Mouse (Mus musculus) layer of hippocampus, adult 8-10 months (tissue): ENCODE results near the gene Sdc1. TPM values are rescaled to one million over a fixed set of nuclear protein-coding genes. Genes with fewer than 3 reads are reported as not detected.
A peak's percentile ranks its signal among the peaks of the same experiment; 100 is the strongest.

ENCODE experiments used
- DNase-seq, 2 experiments: peaks; one replicate each; pipeline ENCODE4 v3.0.0; 2022; ENCODE audit warnings: low spot score in 2 of 2
- total RNA-seq, 4 experiments: library from RNA; stranded (reverse); gene quantifications; 2 replicates each; pipeline ENCODE4 v1.2.4; 2022

The Sdc1 gene
- 1 to 10 TPM in 2 of 4 experiments, under 1 TPM in 2; 0.80 to 2.4 (median 1.1) TPM for total RNA-seq

DNA sequence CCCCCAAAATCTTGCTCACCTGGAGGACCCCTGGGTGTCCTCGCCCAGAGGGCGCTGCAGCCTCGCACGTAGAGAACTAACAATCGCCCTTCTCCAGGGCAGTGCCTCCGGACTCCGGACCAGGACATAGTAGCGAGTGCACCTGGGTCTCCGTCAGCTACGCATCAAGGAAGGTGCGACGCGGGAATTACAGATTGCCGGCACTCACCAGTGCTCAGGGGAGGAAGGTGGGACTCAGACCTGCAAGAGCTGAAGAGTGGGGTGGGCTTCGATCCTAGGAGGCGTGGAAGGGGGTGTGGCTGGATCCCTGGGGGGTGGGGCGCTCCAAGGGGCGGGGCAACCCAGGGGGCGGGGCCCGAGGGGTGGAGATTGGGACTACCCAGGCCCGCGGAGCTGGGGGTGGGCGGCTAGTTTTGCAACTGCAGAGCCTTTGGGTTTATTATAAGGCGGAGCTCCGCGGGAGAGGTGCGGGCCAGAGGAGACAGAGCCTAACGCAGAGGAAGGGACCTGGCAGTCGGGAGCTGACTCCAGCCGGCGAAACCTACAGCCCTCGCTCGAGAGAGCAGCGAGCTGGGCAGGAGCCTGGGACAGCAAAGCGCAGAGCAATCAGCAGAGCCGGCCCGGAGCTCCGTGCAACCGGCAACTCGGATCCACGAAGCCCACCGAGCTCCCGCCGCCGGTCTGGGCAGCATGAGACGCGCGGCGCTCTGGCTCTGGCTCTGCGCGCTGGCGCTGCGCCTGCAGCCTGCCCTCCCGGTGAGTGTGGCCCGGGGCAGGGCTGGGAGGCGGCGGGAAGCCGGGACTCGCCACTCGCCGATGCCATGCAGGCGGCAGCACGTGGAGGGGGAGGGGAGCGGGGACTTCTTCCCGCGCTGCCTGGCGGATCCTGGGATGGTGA, at the start of gene Sdc1:
Gene Sdc1 (plus strand): TSS at position 378 of the 898 bp plus-strand sequence.
- DNase-seq = peak in 1 of 2 experiments; percentile 15

DNA sequence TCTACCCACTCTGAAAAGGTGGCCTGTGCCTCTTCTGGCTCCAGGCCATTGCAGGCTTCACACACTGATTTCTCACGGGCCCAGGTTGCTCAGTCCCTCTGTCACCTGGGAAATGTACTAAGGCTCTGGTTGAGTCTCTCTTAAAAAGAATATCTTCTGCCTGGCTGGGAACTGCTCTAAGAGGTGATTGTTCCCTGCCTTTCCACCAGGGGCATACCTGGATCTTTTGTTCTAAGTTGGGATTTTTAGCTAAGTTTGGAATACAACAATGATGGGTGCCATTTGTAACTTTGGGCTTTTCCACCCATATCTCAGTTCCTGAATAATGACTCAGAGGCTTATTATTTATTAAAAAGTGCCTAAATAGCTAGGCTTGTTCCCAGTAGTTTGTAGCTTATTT, 44.2 kb upstream of the Sdc1 start:
- DNase-seq = no peak

DNA sequence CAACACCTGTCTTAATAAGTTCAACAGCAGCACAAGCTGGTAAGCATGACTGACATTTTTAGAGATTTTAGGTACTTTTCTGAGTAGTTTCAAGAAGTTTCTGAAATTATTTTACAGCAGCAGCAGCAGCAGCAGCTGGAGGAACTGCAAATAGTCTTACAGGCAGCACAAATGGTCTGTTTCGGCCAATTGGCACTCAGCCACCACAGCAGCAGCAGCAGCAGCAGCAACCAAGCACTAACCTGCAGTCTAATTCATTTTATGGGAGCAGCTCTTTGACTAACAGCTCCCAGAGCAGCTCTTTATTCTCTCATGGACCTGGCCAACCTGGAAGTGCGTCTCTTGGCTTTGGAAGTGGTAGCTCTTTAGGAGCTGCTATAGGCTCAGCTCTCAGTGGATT, 42.4 kb upstream of the Sdc1 start:
- no peak for DNase-seq

DNA sequence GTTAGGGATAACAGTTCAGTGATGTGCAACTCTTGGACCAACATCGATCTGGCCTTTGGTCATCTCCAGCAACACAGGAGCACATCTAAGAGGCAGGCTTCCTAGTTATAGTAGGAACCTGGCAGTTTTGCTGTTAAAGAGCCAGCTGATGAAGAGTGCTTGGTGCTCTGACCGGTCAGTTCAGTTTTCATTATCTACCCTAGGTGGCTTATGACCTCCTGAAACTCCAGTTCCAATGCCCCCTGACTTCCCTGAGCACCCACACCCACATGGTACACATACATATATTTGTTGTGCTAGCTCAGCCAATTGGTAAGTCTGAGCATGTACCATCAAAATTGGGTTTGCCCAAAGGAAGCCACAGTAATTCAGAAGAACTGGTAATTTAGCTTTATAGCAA, 17.5 kb upstream of the Sdc1 start:
- no peak for DNase-seq

DNA sequence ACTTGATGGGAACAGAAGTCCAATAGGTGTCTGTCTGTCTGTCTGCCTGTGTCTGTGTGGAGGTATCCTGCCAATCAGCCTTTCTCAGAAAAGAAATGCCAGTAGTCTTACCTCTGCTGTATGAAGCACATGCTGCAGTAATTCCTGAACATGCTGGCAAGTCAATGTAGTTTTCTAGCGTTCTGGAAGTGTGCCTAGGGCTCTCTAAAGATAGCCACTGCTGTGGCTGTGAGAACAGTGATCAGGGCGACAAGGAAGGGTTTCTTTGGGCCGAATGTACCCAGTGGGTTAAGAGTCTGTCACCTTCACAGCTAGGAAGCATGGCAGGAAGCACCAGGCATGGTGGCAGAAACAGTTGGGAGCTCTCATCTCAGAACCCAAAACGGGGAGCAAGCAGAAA, 17.0 kb upstream of the Sdc1 start:
- DNase-seq = no peak

DNA sequence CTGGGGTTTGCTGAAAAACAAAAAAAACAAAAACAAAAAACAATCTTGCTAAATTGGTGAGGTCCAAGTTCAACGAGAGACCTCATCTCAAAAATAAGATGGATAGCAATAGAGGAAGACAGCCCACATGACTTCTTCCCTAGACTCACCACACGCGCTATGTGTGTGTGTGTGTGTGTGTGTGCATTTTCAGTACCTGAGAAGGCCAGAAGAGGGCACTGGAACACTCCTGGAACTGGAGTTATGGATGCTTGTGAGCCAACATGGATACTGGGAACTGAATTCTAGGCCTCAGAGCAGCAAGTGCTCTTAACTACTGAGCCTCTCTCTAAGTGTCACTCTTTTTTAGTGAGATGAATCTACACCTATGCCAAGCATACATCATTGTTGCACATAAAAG, 13.1 kb upstream of the Sdc1 start:
- DNase-seq = no peak

DNA sequence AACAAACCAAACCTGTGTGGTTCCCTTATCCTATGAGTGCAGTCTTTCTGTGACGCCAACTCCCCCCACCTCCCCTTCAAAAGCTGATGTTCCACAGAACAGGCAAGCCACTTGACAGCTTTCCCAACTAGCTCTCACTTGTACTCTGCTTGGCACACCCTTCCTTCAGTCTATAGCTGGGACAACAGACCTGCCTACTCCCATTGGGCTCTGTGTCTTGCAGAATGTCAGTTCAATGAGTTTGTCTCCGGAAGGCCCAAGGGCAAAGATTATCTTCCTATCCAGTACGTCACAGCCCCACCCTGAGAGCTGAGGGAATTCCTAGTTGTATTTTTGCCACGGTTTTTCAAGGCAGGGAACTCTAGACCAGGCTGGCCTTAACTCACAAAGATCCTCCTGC, 12.0 kb upstream of the Sdc1 start:
- no peak for DNase-seq

DNA sequence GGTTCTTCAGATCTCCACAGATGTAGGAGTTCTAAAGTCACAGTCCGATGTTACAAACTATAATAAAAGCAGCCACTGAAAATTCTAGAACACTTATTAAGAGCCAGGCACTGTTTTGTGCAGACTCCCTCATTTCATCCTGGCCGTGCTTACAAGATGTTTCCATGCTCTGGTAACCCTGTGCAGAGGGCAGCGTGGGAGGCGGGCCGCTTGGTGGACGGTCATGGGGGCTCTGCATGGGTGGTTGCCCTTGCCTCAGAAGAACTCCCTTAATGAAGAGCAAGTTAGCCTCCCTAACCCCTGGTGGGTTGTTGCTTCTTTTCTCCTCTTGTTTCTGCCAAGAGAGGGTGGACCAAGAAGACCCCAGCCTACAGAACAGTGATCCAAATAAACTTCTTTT, 11.3 kb upstream of the Sdc1 start:
- no peak for DNase-seq

DNA sequence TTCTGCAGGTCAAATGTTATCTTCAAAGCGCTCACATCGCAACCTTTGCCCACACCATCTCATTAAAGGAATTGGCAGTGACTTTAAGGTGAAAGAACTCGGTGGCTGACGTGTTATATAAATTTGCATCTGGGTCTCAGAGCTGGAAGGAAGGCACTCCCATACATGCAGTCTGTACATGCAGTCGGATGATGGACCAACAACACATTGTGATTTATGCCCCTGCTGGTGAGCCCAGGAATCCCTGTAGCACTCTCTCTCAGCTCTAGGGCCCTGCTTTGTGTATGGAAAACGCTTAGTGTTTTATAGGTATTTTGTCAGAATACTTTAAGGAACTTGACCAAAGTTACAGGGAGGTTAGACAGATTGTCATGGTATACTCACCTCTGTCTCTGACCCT, 10.6 kb upstream of the Sdc1 start:
- DNase-seq = no peak

DNA sequence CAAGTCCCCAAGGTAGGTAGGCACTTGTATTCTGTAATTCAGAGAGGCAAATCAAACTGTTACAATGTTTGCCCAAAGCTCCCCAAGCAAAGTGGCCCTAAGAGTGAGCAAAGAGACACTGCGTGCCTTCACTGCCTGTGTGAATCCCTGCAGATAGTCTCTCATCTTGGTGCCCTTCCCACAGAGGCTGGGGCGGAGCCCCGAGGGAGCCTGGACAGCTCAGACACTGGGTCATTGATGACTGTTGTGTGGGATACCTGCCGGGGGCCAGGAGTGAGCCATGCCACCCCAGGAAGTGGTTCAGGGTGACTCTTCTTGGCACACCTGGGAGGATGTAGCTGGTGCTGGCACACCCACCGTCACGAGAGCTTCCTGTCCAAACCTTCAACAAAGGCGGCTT, 10.1 kb upstream of the Sdc1 start:
- DNase-seq = no peak

DNA sequence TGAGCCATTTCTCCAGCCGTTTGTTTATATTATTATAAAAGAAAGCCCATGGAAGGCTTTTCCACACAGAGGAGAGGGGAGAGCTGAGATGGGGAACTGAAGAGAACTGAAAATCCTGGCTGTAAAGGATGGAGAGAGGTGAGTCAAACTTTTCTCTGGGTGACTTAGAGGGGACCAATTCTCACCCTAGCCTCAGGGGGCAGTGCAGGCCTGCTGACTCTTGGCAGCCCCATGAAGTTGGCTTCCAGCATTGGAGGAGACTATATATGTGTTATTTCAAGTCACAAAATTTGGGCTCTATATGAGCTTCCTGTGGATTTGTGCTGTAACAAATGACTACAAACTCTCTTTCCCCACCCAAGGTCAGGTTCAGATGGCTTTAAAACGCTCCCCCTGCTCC, 8.5 kb upstream of the Sdc1 start:
- no peak for DNase-seq

DNA sequence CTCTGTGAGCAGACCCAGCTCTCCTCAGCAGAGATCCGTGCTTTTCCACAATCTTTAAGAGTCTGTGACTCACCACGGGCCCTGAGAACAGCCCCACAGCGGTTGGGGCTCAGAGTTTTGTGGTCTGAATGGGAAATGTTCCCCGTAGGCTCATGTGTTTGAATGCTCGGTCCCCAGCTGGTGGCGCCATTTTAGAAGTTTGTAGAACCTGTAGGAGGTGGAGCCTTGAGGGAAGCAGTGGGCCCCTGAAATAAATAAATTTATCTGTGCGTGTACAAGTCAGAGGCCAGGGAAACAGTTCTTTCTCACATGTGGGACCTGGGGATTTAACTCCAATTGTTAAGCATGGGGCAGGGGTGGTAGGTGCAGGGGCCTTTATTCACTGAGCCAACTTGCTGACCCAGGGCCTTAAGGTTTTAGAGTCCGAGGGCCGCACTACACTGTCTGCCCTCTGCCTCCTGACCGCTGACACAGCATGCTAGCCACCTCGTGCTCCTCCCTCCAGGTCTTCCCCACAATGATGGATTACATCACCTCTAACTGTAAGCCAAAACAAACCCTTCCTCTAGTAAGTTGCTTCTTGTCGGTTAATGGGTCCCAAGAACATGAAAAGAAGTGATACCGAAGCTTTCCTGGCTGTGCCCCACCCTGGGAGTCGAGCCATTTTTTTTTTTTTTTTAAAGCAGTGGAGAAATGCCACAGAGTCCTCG, 6.7 kb upstream of the Sdc1 start:
- DNase-seq = no peak

DNA sequence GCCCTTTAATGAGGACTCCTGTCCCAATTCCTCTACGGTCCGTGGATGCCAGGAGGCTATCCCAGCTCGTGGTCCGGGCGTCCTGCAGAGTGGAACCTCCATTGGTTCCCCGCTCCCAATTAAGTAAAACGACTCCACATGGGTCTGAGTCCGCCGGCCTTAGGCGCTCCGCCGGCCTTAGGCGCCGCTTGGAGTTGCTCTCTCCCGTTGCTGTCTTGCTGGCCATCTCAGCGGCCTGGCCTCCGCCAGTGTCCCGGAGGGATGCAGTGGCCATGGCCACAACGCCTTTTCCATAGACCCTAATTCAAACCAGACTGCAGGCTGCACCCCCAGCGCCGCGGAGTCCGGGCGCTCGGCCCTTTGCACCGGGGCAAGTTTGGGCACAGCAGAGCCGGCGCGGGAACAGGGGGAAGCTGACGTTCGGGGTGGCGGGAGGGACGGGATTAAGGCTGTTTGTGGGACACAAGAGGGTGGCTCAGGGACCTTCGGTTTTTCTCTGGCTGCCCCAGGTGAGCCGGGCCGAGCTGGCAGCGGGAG, 789 bp downstream of the Sdc1 start:
- DNase-seq = no peak

DNA sequence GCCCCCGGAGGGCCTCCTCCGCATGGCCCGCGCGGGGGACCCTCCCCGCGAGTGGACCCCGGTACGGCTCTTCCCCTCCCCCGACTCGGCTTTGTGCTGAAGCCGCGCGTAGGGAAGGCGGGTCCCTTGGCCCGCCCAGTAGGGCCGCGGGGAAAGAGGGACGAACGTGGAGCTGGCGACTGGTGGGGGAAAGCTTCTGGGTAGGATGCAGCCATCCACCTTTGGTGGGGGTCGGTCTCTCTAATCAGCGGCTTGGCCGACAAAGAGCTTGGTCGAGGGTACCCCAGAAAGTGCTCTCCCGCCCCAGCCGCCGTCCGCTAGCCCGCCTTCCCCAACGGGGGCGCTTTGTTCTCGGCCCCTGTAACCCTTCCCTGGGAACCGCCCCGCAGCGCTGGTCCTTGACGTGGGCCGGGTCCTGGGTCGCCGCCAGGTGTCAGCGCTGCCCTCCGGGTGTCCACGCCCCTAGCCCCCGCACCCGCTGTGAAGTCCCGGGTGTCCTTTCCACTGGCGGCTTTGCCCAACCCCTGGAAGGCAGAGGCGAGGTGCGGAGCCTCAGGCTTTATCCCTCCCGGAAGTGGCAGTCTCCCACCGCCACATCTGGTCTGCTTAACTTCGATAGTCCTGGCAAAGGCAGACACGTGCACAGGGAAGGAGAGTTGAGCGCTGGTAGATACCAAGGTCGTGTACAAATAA, 1.5 kb downstream of the Sdc1 start:
- no peak for DNase-seq

DNA sequence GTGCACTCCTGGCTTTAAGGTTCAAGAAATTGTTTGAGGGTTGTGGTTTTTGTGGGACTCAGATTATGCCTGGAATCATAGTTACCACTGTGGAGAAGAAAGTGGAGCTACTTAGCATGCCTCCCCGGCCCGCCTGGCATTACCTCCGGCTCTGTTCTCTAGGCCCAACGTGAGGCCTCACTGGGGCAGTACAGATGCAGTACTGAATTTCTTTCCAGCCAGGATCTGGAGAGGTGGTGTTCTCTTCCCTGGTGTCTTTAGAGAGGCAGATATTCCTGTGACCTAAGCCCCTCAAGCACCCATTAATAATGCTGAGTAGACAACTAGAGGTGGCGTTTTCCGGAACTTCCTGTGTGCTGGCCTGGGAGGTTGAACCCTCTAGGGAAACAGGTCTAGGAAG, 2.2 kb downstream of the Sdc1 start:
- DNase-seq = no peak

DNA sequence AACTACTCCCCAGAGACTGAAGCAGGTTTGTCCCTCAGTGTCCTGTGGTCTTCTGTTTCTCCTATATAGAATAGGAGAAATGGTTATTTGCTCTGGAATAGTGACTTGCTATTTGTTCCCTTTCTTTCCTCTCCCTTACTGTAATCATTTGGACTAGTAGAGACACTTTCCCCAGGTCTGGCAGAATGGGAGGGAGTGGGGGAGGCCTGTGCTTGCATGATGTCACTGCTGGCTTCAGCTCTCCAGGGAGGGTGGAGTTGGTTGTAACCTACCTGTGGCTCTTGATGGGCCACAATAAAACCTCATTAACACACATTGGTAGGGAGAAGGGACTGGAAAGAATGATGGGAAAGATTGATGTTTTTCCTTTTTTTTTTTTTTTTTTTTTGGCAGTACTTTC, 3.1 kb downstream of the Sdc1 start:
- DNase-seq = no peak

DNA sequence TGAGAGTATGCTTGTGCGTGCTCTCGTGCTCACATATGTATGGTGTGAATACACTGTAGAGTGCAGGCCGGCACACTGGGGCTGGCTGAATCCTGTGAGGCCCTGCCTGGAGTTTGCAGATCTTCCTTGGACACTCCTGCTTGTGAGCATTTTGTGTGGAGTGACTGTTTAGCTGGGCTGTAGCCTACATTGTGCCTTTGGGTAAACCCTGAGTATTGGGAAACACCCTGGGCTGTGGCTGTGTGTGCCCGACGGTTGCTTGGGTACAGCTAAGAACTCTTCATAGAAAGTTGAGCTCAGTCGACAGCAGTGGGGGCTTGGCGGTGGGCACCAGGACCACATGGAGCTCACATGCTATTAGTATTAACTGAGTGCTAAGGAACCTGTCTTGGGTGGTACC, 5.1 kb downstream of the Sdc1 start:
- no peak for DNase-seq

DNA sequence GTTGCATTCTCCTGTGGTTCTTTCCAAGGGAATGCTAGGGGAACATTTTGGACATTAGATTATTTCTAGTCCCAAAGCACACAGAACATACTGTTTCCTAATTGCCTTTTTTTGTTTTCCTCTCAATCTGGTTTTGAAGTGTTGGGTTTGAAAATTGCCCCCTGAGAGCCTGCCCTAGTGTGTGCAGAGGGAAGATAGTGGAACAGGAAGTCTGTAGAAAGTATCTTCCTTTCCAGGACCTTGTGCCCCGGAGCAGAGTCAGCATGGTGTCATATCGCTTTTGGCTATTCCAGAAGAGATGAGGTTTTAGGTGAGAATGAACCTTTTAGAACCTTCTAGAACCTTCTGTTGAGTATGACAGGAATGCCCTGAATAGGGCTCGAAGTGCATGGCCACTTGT, 5.6 kb downstream of the Sdc1 start:
- no peak for DNase-seq

DNA sequence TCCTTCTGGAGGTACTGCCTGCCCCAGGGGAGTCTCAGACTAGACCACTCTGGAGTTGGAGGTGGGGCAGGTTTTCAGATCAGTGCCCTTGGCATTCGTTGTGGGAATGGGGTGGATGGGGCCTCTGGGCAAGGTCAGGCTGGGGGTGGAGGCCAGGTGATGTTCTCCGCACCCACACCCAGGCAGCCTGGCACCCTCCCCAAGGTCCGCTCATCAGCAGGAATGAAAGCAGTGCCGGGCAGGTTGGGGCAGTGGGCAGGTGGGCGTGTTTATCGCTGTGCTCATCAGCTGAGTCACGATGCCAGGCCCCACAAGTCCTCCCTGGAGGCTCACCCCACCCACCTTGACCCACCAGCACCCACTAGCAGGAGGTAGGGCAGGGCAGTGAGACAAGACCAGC, 7.0 kb downstream of the Sdc1 start:
- DNase-seq = no peak

DNA sequence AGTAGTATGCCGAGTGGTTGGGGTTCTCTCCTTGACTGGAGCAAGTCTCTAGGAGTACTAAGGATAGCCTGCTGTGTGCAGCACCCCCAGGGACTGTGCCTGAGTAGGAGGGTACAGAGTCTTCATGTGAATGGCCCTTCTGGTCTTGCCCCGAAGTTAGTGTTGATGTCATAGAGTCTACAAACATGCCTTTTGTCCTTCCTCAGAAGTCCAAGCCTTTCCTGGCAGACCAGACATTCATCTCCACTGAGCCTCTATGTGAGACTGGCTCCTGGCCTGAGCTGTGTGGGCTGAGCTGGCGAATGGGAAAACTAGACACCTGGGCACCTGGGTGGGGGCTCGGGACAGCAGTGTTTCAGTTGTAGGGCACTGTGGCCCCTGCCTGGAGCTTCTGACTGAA, 8.7 kb downstream of the Sdc1 start:
- no peak for DNase-seq

DNA sequence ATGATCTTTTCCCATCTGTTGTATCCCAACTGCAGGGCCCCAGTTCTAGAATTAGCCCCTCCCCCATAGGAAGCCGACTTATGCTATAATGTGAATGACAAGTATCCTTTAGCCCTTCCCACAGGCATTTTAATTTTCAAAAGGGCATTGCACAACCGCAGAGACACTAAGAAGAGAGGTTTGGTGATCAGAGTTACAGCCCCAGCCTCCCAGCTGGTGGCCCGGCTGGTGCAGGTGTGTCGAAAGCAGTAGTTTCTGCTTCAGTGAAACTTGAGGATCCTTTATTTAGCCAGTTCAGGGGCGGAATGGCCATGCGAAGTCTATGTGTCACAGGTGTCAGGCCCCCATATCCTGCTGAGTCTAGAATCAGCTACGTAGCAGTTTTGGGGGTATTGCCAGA, 10.0 kb downstream of the Sdc1 start:
- no peak for DNase-seq
